In genomic region chr13:23310036-23310435, GRCm38 (mm10) we compare ENCODE assay signal across 8 mouse cellular contexts. TPM values are rescaled to one million over a fixed set of nuclear protein-coding genes. Genes with fewer than 3 reads are reported as not detected.
DNase-seq lines count a peak whose midpoint lies in the region; ATAC-seq and TF ChIP-seq lines count a peak whose summit lies in the region.

No protein-coding gene starts in this region.

- peaks cover 43% of the 10 kb centered on the region for H3K27me3 ChIP-seq in heart, embryonic 10.5 days (ENCODE audit: insufficient read depth, poor library complexity, severe bottlenecking)
- peaks cover 91% of the 10 kb centered on the region for H3K27me3 ChIP-seq in hindbrain, embryonic 13.5 days
- H3K27me3 ChIP-seq in midbrain, embryonic 13.5 days = peaks cover 89% of the 10 kb centered on the region

- H3K4me2 ChIP-seq in hindbrain, embryonic 13.5 days = peak overlapping the region; percentile 50
- peak overlapping the region; percentile 62 for H3K4me2 ChIP-seq in midbrain, embryonic 13.5 days (replicated peaks)

- no peaks in the 10 kb centered on the region for H3K9me3 ChIP-seq in heart, embryonic 10.5 days
- H3K9me3 ChIP-seq in hindbrain, embryonic 13.5 days = no peaks in the 10 kb centered on the region
- H3K9me3 ChIP-seq in midbrain, embryonic 13.5 days = no peaks in the 10 kb centered on the region

- no peak overlapping the region for H3K27ac ChIP-seq in heart, embryonic 10.5 days
- H3K27ac ChIP-seq in bone marrow macrophage, adult 2 months (ENCODE audit: insufficient read depth, low read depth, low read length) = no peak overlapping the region
- H3K27ac ChIP-seq in hindbrain, embryonic 13.5 days = no peak overlapping the region
- H3K27ac ChIP-seq in midbrain, embryonic 13.5 days = no peak overlapping the region

- H3K36me3 ChIP-seq in heart, embryonic 10.5 days = no peaks in the 10 kb centered on the region
- no peaks in the 10 kb centered on the region for H3K36me3 ChIP-seq in hindbrain, embryonic 13.5 days
- H3K36me3 ChIP-seq in midbrain, embryonic 13.5 days = no peaks in the 10 kb centered on the region

- no peak for ATAC-seq in hindbrain, embryonic 13.5 days (ENCODE audit: low FRiP score)
- no peak for ATAC-seq in midbrain, embryonic 13.5 days

- 1% methylated on average over 11 of the region's 11 CpGs for WGBS in heart, embryonic 10.5 days
- 3% methylated on average over 11 of the region's 11 CpGs for WGBS in hindbrain, embryonic 13.5 days
- 1% methylated on average over 11 of the region's 11 CpGs for WGBS in midbrain, embryonic 13.5 days

- no peak for TF ChIP-seq POLR2A in bone marrow macrophage, adult 2 months (IDR thresholded peaks at IDR 0.05; ENCODE audit: borderline replicate concordance, low read depth, low read length)

- TF ChIP-seq CTCF in bone marrow macrophage, adult 2 months (IDR thresholded peaks at IDR 0.05; ENCODE audit: low read depth, low read length) = no peak

- H3K4me1 ChIP-seq in heart, embryonic 10.5 days = 0 out of 2 replicates have a peak, but pooled peaks cover 13% of the 10 kb centered on the region
- H3K4me1 ChIP-seq in bone marrow macrophage, adult 2 months (ENCODE audit: control insufficient read depth, insufficient read depth, low read length) = peaks cover 15% of the 10 kb centered on the region
- H3K4me1 ChIP-seq in hindbrain, embryonic 13.5 days (replicated peaks) = peaks cover 25% of the 10 kb centered on the region
- peaks cover 26% of the 10 kb centered on the region for H3K4me1 ChIP-seq in midbrain, embryonic 13.5 days (replicated peaks)

- H3K9ac ChIP-seq in hindbrain, embryonic 13.5 days = no peak overlapping the region
- H3K9ac ChIP-seq in midbrain, embryonic 13.5 days (replicated peaks) = no peak overlapping the region

- DNase-seq in heart, embryonic 10.5 days (ENCODE audit: low spot score) = no peak
- no peak for DNase-seq in heart, adult 11 months
- no peak for DNase-seq in cerebellum, adult 9-11 months
- no peak for DNase-seq in c-Kit-positive CD71-positive TER-119-positive erythroid progenitor cells, embryonic 14.5 days (ENCODE audit: low spot score)
- no peak for DNase-seq in kidney, postnatal 36 days

- peak overlapping the region; percentile 68 for H3K4me3 ChIP-seq in heart, embryonic 10.5 days
- peak overlapping the region; percentile 84 for H3K4me3 ChIP-seq in bone marrow macrophage, adult 2 months (ENCODE audit: insufficient read depth, low read length)
- peak overlapping the region; percentile 32 for H3K4me3 ChIP-seq in hindbrain, embryonic 13.5 days
- H3K4me3 ChIP-seq in midbrain, embryonic 13.5 days (replicated peaks) = peak overlapping the region; percentile 38

RNA-seq across cellular contexts. Expression of gene Zfp322a, which starts 59.0 kb away (rescaled TPM):
- 39.0 and 42.2 TPM in 2 replicates for polyA plus RNA-seq in heart, embryonic 10.5 days (2016; fragmentation: Nextera tagmentation; extraction: Ambion mirVana)
- polyA plus RNA-seq in bone marrow macrophage, adult 2 months (2012; ENCODE audit: insufficient read depth, insufficient read length, missing spikeins) = 14.9 and 16.4 TPM in 2 replicates
- polyA plus RNA-seq in hindbrain, embryonic 13.5 days (2015; fragmentation: Nextera tagmentation; extraction: Ambion mirVana) = 54.5 and 58.1 TPM in 2 replicates
- 56.3 and 58.9 TPM in 2 replicates for polyA plus RNA-seq in midbrain, embryonic 13.5 days (2015; fragmentation: Nextera tagmentation; extraction: Ambion mirVana)

Comparison
In these comparisons a context has a peak if more than half of its experiments do, and no peak if none do; other contexts are left out.
1. H3K4me3 ChIP-seq: peak in every context shown above with its lines; median percentile 84 in bone marrow macrophage, adult 2 months; 68 in heart, embryonic 10.5 days; 38 in midbrain, embryonic 13.5 days; 32 in hindbrain, embryonic 13.5 days.